Mouse (Mus musculus) ES-E14 (cell line): ENCODE measurements around the gene Tenm2.

Experiments
- CHD2 ChIP-seq: IDR thresholded peaks from 2 replicates; pipeline ENCODE4 v1.6.1; 2014; ENCODE audit warnings: mild to moderate bottlenecking, low read depth, low read length, inconsistent platforms
- MAFK ChIP-seq: IDR thresholded peaks from 2 replicates; pipeline ENCODE4 v1.6.1; 2014; ENCODE audit warnings: mild to moderate bottlenecking, low read depth, low read length, inconsistent platforms; ENCODE audit not compliant: insufficient read depth
- ZNF384 ChIP-seq: IDR thresholded peaks from 2 replicates; pipeline ENCODE4 v1.6.1; 2012; ENCODE audit warnings: low read depth, low read length, inconsistent platforms

DNA sequence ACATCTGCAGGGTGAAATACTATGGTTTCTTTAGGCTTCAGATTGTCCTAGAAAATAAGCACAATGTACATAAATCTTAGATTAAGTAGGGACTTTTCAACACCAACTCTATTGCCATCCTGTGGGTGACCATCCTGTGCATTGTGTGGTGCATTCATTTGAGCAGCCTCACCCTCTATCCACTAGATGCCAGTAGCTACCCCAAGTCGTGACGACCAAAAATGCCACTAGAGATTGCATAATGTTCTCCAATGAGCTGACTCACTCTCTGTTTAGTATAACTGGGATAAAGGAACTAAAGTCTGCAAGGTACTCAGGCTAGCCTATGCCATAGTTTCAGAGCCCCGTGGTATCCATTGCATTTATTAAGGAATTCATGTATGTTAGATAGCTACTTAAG is 543.1 kb downstream of the Tenm2 start:
- TF ChIP-seq MAFK (no peak), CHD2 (no peak), ZNF384 (no peak)
